Mouse (Mus musculus): ENCODE results near the gene Nol4l. TPM values are rescaled to one million over a fixed set of nuclear protein-coding genes. Genes with fewer than 3 reads are reported as not detected.

Gene Nol4l
- total and polyA plus RNA-seq, 2 experiments from 2014 or later: 28.0 to 58.5 TPM

- H3K9me3 ChIP-seq (ENCODE audit: low read length): no peaks in the 10 kb centered on the region
- DNase-seq: no peak
- H3K27me3 ChIP-seq (ENCODE audit: insufficient read depth, low read length): no peaks in the 10 kb centered on the region
- TF ChIP-seq CTCF (IDR thresholded peaks at IDR 0.05; ENCODE audit: low read depth): no peak
- H3K9ac ChIP-seq: no peak overlapping the region
- no peak for ATAC-seq
- no peak overlapping the region for H3K27ac ChIP-seq (ENCODE audit: low read depth, low read length)
- no peak overlapping the region for H3K4me3 ChIP-seq (ENCODE audit: low read depth, low read length)
- H3K4me1 ChIP-seq (ENCODE audit: insufficient read depth): no peaks in the 10 kb centered on the region
- 73% methylated on average over 9 of the region's 9 CpGs for WGBS
- no peaks in the 10 kb centered on the region for H3K36me3 ChIP-seq (ENCODE audit: insufficient read depth)
- H3K4me2 ChIP-seq (ENCODE audit: low read depth): no peak overlapping the region
Measured at GRCm38 (mm10) chr2:153523143-153523542, 6.6 kb downstream of the Nol4l start.

- WGBS: 27% methylated on average over 4 of the region's 4 CpGs
- peak; percentile 35; the same call in 1 of the 2 replicates for ATAC-seq
- TF ChIP-seq CTCF (IDR thresholded peaks at IDR 0.05; ENCODE audit: low read depth): no peak
Measured at GRCm38 (mm10) chr2:153522270-153522669, 7.5 kb downstream of the Nol4l start.

GRCm38 (mm10) chr2:153520057-153520456 is 9.7 kb downstream of the Nol4l start:
- no peak overlapping the region for H3K4me2 ChIP-seq (ENCODE audit: low read depth)
- H3K27ac ChIP-seq (ENCODE audit: low read depth, low read length): no peak overlapping the region
- no peak for DNase-seq
- H3K4me1 ChIP-seq (ENCODE audit: insufficient read depth): no peaks in the 10 kb centered on the region
- no peak overlapping the region for H3K4me3 ChIP-seq (ENCODE audit: low read depth, low read length)
- H3K9ac ChIP-seq: no peak overlapping the region
- ATAC-seq: no peak
- 79% methylated on average over 9 of the region's 9 CpGs for WGBS
- H3K27me3 ChIP-seq (ENCODE audit: insufficient read depth, low read length): no peaks in the 10 kb centered on the region
- no peaks in the 10 kb centered on the region for H3K36me3 ChIP-seq (ENCODE audit: insufficient read depth)
- no peak for TF ChIP-seq CTCF (IDR thresholded peaks at IDR 0.05; ENCODE audit: low read depth)
- no peaks in the 10 kb centered on the region for H3K9me3 ChIP-seq (ENCODE audit: low read length)

More at GRCm38 (mm10) chr2:153522270-153522669, 7.5 kb downstream of the Nol4l start:
- Histone ChIP-seq H3K36me3 (ENCODE audit: insufficient read depth) (no peaks in the 10 kb centered on the region), H3K4me2 (ENCODE audit: low read depth) (no peak overlapping the region), H3K9me3 (ENCODE audit: low read length) (no peaks in the 10 kb centered on the region), H3K4me3 (ENCODE audit: low read depth, low read length) (no peak overlapping the region), H3K27me3 (ENCODE audit: insufficient read depth, low read length) (no peaks in the 10 kb centered on the region), H3K9ac (no peak overlapping the region), H3K27ac (ENCODE audit: low read depth, low read length) (no peak overlapping the region), H3K4me1 (ENCODE audit: insufficient read depth) (no peaks in the 10 kb centered on the region)
- no peak for DNase-seq

GRCm38 (mm10) chr2:153516961-153517360 is 12.8 kb downstream of the Nol4l start:
- no peaks in the 10 kb centered on the region for H3K27me3 ChIP-seq (ENCODE audit: insufficient read depth, low read length)
- no peaks in the 10 kb centered on the region for H3K36me3 ChIP-seq (ENCODE audit: insufficient read depth)
- no peak for ATAC-seq
- no peak overlapping the region for H3K4me2 ChIP-seq (ENCODE audit: low read depth)
- no peak overlapping the region for H3K9ac ChIP-seq
- no peak overlapping the region for H3K4me3 ChIP-seq (ENCODE audit: low read depth, low read length)
- H3K4me1 ChIP-seq (ENCODE audit: insufficient read depth): no peaks in the 10 kb centered on the region
- no peak for DNase-seq
- no peak overlapping the region for H3K27ac ChIP-seq (ENCODE audit: low read depth, low read length)
- no peaks in the 10 kb centered on the region for H3K9me3 ChIP-seq (ENCODE audit: low read length)
- TF ChIP-seq CTCF (IDR thresholded peaks at IDR 0.05; ENCODE audit: low read depth): no peak
- 52% methylated on average over 4 of the region's 4 CpGs for WGBS

- DNase-seq: no peak
- ATAC-seq: no peak
- no peaks in the 10 kb centered on the region for H3K27me3 ChIP-seq (ENCODE audit: insufficient read depth, low read length)
- H3K36me3 ChIP-seq (ENCODE audit: insufficient read depth): no peaks in the 10 kb centered on the region
- H3K9ac ChIP-seq: no peak overlapping the region
- peak; percentile 28 for TF ChIP-seq CTCF (IDR thresholded peaks at IDR 0.05; ENCODE audit: low read depth)
- no peaks in the 10 kb centered on the region for H3K4me1 ChIP-seq (ENCODE audit: insufficient read depth)
- WGBS: 78% methylated on average over 6 of the region's 6 CpGs
- no peak overlapping the region for H3K27ac ChIP-seq (ENCODE audit: low read depth, low read length)
- H3K4me2 ChIP-seq (ENCODE audit: low read depth): no peak overlapping the region
- H3K4me3 ChIP-seq (ENCODE audit: low read depth, low read length): no peak overlapping the region
- H3K9me3 ChIP-seq (ENCODE audit: low read length): no peaks in the 10 kb centered on the region
Measured at GRCm38 (mm10) chr2:153515582-153515981, 14.2 kb downstream of the Nol4l start.

- Histone ChIP-seq H3K4me1 (ENCODE audit: insufficient read depth) (no peaks in the 10 kb centered on the region), H3K4me2 (ENCODE audit: low read depth) (no peak overlapping the region), H3K9ac (no peak overlapping the region), H3K27me3 (ENCODE audit: insufficient read depth, low read length) (no peaks in the 10 kb centered on the region), H3K27ac (ENCODE audit: low read depth, low read length) (no peak overlapping the region), H3K4me3 (ENCODE audit: low read depth, low read length) (no peak overlapping the region), H3K36me3 (ENCODE audit: insufficient read depth) (no peaks in the 10 kb centered on the region), H3K9me3 (ENCODE audit: low read length) (no peaks in the 10 kb centered on the region)
- WGBS: 79% methylated on average over 14 of the region's 14 CpGs
- no peak for ATAC-seq
- TF ChIP-seq CTCF (IDR thresholded peaks at IDR 0.05; ENCODE audit: low read depth): no peak
- no peak for DNase-seq
Measured at GRCm38 (mm10) chr2:153514497-153515380, 15.0 kb downstream of the Nol4l start.

- no peak overlapping the region for H3K9ac ChIP-seq
- WGBS: 81% methylated on average over 3 of the region's 3 CpGs
- no peaks in the 10 kb centered on the region for H3K27me3 ChIP-seq (ENCODE audit: insufficient read depth, low read length)
- H3K4me1 ChIP-seq (ENCODE audit: insufficient read depth): no peaks in the 10 kb centered on the region
- no peaks in the 10 kb centered on the region for H3K9me3 ChIP-seq (ENCODE audit: low read length)
- no peak overlapping the region for H3K27ac ChIP-seq (ENCODE audit: low read depth, low read length)
- TF ChIP-seq CTCF (IDR thresholded peaks at IDR 0.05; ENCODE audit: low read depth): no peak
- DNase-seq (no peak), ATAC-seq (no peak)
- H3K4me2 ChIP-seq (ENCODE audit: low read depth): no peak overlapping the region
- no peak overlapping the region for H3K4me3 ChIP-seq (ENCODE audit: low read depth, low read length)
- no peaks in the 10 kb centered on the region for H3K36me3 ChIP-seq (ENCODE audit: insufficient read depth)
Measured at GRCm38 (mm10) chr2:153513983-153514382, 15.8 kb downstream of the Nol4l start.

All from forebrain, postnatal 0 days (tissue).